Mouse (Mus musculus): ENCODE measurements around the gene Zfpl1. TPM values are rescaled to one million over a fixed set of nuclear protein-coding genes. Genes with fewer than 3 reads are reported as not detected.

Zfpl1 gene
- polyA plus RNA-seq, 1 experiment from 2014 or later = 85.5 TPM

Small RNA genes lying within 50 kb of the gene (microRNA-seq; reads per million reads assigned to microRNA genes)
- 2.8 reads per million, percentile 19 among the genes with 10 or more reads in this experiment for gene Mir6988

Other genes starting within 250 kb of the Zfpl1 start
- 8.3 and 12.2 TPM in 2 replicates for gene Frmd8, start 209.7 kb downstream of the Zfpl1 start, polyA plus RNA-seq (2014; fragmentation: Nextera tagmentation; extraction: Ambion mirVana)
- gene Slc25a45, start 207.1 kb downstream of the Zfpl1 start, polyA plus RNA-seq (2014; fragmentation: Nextera tagmentation; extraction: Ambion mirVana) = 0.73 and 1.2 TPM in 2 replicates
- 9.9 and 10.8 TPM in 2 replicates for gene Tigd3, start 190.8 kb downstream of the Zfpl1 start, polyA plus RNA-seq (2014; fragmentation: Nextera tagmentation; extraction: Ambion mirVana)
- gene Dpf2, start 171.9 kb downstream of the Zfpl1 start, polyA plus RNA-seq (2014; fragmentation: Nextera tagmentation; extraction: Ambion mirVana) = 96.6 and 108 TPM in 2 replicates
- gene Cdc42ep2, start 160.1 kb downstream of the Zfpl1 start, polyA plus RNA-seq (2014; fragmentation: Nextera tagmentation; extraction: Ambion mirVana) = 12.3 and 16.2 TPM in 2 replicates
- 17.6 and 23.4 TPM in 2 replicates for gene Pola2, start 120.8 kb downstream of the Zfpl1 start, polyA plus RNA-seq (2014; fragmentation: Nextera tagmentation; extraction: Ambion mirVana)
- gene Slc22a20, start 98.8 kb downstream of the Zfpl1 start, polyA plus RNA-seq (2014; fragmentation: Nextera tagmentation; extraction: Ambion mirVana) = not detected in 2 replicates
- gene Capn1, start 69.1 kb downstream of the Zfpl1 start, polyA plus RNA-seq (2014; fragmentation: Nextera tagmentation; extraction: Ambion mirVana) = 2.4 and 2.6 TPM in 2 replicates
- gene Syvn1, start 38.4 kb downstream of the Zfpl1 start, polyA plus RNA-seq (2014; fragmentation: Nextera tagmentation; extraction: Ambion mirVana) = 28.8 and 33.6 TPM in 2 replicates
- gene Mrpl49, start 27.2 kb downstream of the Zfpl1 start, polyA plus RNA-seq (2014; fragmentation: Nextera tagmentation; extraction: Ambion mirVana) = 72.9 and 73.0 TPM in 2 replicates
- gene Fau, start 27.1 kb downstream of the Zfpl1 start, polyA plus RNA-seq (2014; fragmentation: Nextera tagmentation; extraction: Ambion mirVana) = 602 and 698 TPM in 2 replicates
- 32.4 and 37.9 TPM in 2 replicates for gene Znhit2, start 23.8 kb downstream of the Zfpl1 start, polyA plus RNA-seq (2014; fragmentation: Nextera tagmentation; extraction: Ambion mirVana)
- gene Tm7sf2, start 16.6 kb downstream of the Zfpl1 start, polyA plus RNA-seq (2014; fragmentation: Nextera tagmentation; extraction: Ambion mirVana) = 43.7 and 57.6 TPM in 2 replicates
- gene Vps51, start 7.7 kb downstream of the Zfpl1 start, polyA plus RNA-seq (2014; fragmentation: Nextera tagmentation; extraction: Ambion mirVana) = 86.1 and 86.7 TPM in 2 replicates
- not detected in 2 replicates for gene Tmem262, start 4.9 kb downstream of the Zfpl1 start, polyA plus RNA-seq (2014; fragmentation: Nextera tagmentation; extraction: Ambion mirVana)
- 0.92 and 1.6 TPM in 2 replicates for gene Gm28374, start 2.7 kb downstream of the Zfpl1 start, polyA plus RNA-seq (2014; fragmentation: Nextera tagmentation; extraction: Ambion mirVana)
- gene Cdca5, start within 50 bp of the Zfpl1 start, polyA plus RNA-seq (2014; fragmentation: Nextera tagmentation; extraction: Ambion mirVana) = 4.7 and 8.6 TPM in 2 replicates
- not detected in 2 replicates for gene AC131692.1, start 9.5 kb upstream of the Zfpl1 start, polyA plus RNA-seq (2014; fragmentation: Nextera tagmentation; extraction: Ambion mirVana)
- gene Naaladl1, start 20.8 kb upstream of the Zfpl1 start, polyA plus RNA-seq (2014; fragmentation: Nextera tagmentation; extraction: Ambion mirVana) = 0.31 and 0.49 TPM in 2 replicates
- 45.8 and 56.6 TPM in 2 replicates for gene Sac3d1, start 33.7 kb upstream of the Zfpl1 start, polyA plus RNA-seq (2014; fragmentation: Nextera tagmentation; extraction: Ambion mirVana)
- gene Snx15, start 43.3 kb upstream of the Zfpl1 start, polyA plus RNA-seq (2014; fragmentation: Nextera tagmentation; extraction: Ambion mirVana) = 49.8 and 67.4 TPM in 2 replicates
- 0.25 TPM in 1 of 2 replicates, not detected in the other for gene Batf2, start 56.0 kb upstream of the Zfpl1 start, polyA plus RNA-seq (2014; fragmentation: Nextera tagmentation; extraction: Ambion mirVana)
- 104 and 145 TPM in 2 replicates for gene Arl2, start 56.6 kb upstream of the Zfpl1 start, polyA plus RNA-seq (2014; fragmentation: Nextera tagmentation; extraction: Ambion mirVana)
- gene Majin, start 99.4 kb upstream of the Zfpl1 start, polyA plus RNA-seq (2014; fragmentation: Nextera tagmentation; extraction: Ambion mirVana) = not detected in 2 replicates
- not detected in 2 replicates for gene Gpha2, start 141.4 kb upstream of the Zfpl1 start, polyA plus RNA-seq (2014; fragmentation: Nextera tagmentation; extraction: Ambion mirVana)
- 117 and 142 TPM in 2 replicates for gene Ppp2r5b, start 150.9 kb upstream of the Zfpl1 start, polyA plus RNA-seq (2014; fragmentation: Nextera tagmentation; extraction: Ambion mirVana)
- 13.7 and 15.4 TPM in 2 replicates for gene Atg2a, start 156.7 kb upstream of the Zfpl1 start, polyA plus RNA-seq (2014; fragmentation: Nextera tagmentation; extraction: Ambion mirVana)
- gene Ehd1, start 191.8 kb upstream of the Zfpl1 start, polyA plus RNA-seq (2014; fragmentation: Nextera tagmentation; extraction: Ambion mirVana) = 75.0 and 80.1 TPM in 2 replicates
- 0.43 and 1.3 TPM in 2 replicates for gene Cdc42bpg, start 221.5 kb upstream of the Zfpl1 start, polyA plus RNA-seq (2014; fragmentation: Nextera tagmentation; extraction: Ambion mirVana)

All from midbrain, embryonic 14.5 days (tissue).